14 mouse cellular contexts compared by ENCODE assay signal in genomic region chr2:26551446-26551845, GRCm38 (mm10). TPM values are rescaled to one million over a fixed set of nuclear protein-coding genes. Genes with fewer than 3 reads are reported as not detected.
DNase-seq lines count a peak whose midpoint lies in the region; ATAC-seq and TF ChIP-seq lines count a peak whose summit lies in the region.
"Had no signal": no experiment of that assay in that cellular context is flagged by ENCODE, and none has a peak within 500 bp of the region (broad histone marks: within the 10 kb centered on the region; RNA-seq: fewer than 3 reads in every experiment).

No protein-coding gene starts in this region.

- peak overlapping the region; percentile 57 for H3K27ac ChIP-seq in liver, postnatal 0 days (ENCODE audit: low read depth)
- no peak overlapping the region for H3K27ac ChIP-seq in liver, embryonic 12.5 days
- H3K27ac ChIP-seq in embryonic facial prominence, embryonic 10.5 days (replicated peaks) = 0 out of 2 replicates have a peak overlapping the region, but pooled peaks have one; percentile 27
- H3K27ac ChIP-seq: heart, adult 2 months had no signal

- H3K9ac ChIP-seq in liver, postnatal 0 days (replicated peaks) = no peak overlapping the region
- H3K9ac ChIP-seq in liver, embryonic 12.5 days = no peak overlapping the region

- peaks cover 69% of the 10 kb centered on the region for H3K4me1 ChIP-seq in liver, postnatal 0 days (ENCODE audit: insufficient read depth)
- peaks cover 32% of the 10 kb centered on the region for H3K4me1 ChIP-seq in liver, embryonic 12.5 days
- H3K4me1 ChIP-seq in embryonic facial prominence, embryonic 10.5 days = peaks cover 37% of the 10 kb centered on the region

- no peaks in the 10 kb centered on the region for H3K9me3 ChIP-seq in liver, postnatal 0 days (ENCODE audit: low read length)
- H3K9me3 ChIP-seq in liver, embryonic 12.5 days (replicated peaks) = no peaks in the 10 kb centered on the region
- H3K9me3 ChIP-seq in embryonic facial prominence, embryonic 10.5 days = no peaks in the 10 kb centered on the region

- H3K36me3 ChIP-seq in liver, postnatal 0 days (replicated peaks; ENCODE audit: insufficient read depth, low read length) = no peaks in the 10 kb centered on the region
- no peaks in the 10 kb centered on the region for H3K36me3 ChIP-seq in liver, embryonic 12.5 days
- H3K36me3 ChIP-seq in embryonic facial prominence, embryonic 10.5 days (replicated peaks) = no peaks in the 10 kb centered on the region

- no peak for TF ChIP-seq EP300 in liver, postnatal 0 days (IDR thresholded peaks at IDR 0.05; ENCODE audit: low read depth)

- no peak for ATAC-seq in liver, postnatal 0 days
- ATAC-seq in liver, embryonic 12.5 days = no peak
- peak; percentile 46 for ATAC-seq in megakaryocyte, adult 5-6 weeks (ENCODE audit: poor library complexity, severe bottlenecking)
- ATAC-seq: activated CD4-positive, CD25-positive, alpha-beta regulatory T cell, adult 4 months had no signal

- no peaks in the 10 kb centered on the region for H3K27me3 ChIP-seq in liver, postnatal 0 days (ENCODE audit: insufficient read depth, low read length)
- peaks cover 12% of the 10 kb centered on the region for H3K27me3 ChIP-seq in liver, embryonic 12.5 days (replicated peaks)
- H3K27me3 ChIP-seq in embryonic facial prominence, embryonic 10.5 days (replicated peaks; ENCODE audit: low read depth, poor library complexity, severe bottlenecking) = no peaks in the 10 kb centered on the region

- H3K4me2 ChIP-seq in liver, postnatal 0 days (ENCODE audit: low read depth, low read length) = no peak overlapping the region
- no peak overlapping the region for H3K4me2 ChIP-seq in liver, embryonic 12.5 days

- DNase-seq in liver, postnatal 0 days = no peak
- DNase-seq in embryonic facial prominence, embryonic 10.5 days (ENCODE audit: low spot score) = no peak
- peak; percentile 83 for DNase-seq in thymus, postnatal 14 days
- no peak for DNase-seq in frontal cortex, postnatal 25 days (ENCODE audit: low spot score in 2 of 2)
- DNase-seq in right cerebral cortex, postnatal 25 days = no peak
- DNase-seq: cerebellum, adult 8-10 months; heart, adult 2 months had no signal

- TF ChIP-seq CTCF in liver, postnatal 0 days (IDR thresholded peaks at IDR 0.05; ENCODE audit: low read depth) = no peak

- no peak overlapping the region for H3K4me3 ChIP-seq in liver, postnatal 0 days (ENCODE audit: low read depth, low read length)
- no peak overlapping the region for H3K4me3 ChIP-seq in liver, embryonic 12.5 days
- no peak overlapping the region for H3K4me3 ChIP-seq in embryonic facial prominence, embryonic 10.5 days
- H3K4me3 ChIP-seq: heart, adult 2 months had no signal

- WGBS in liver, postnatal 0 days (ENCODE audit: insufficient replicate concordance) = 37% methylated on average over 8 of the region's 8 CpGs
- 50% methylated on average over 8 of the region's 8 CpGs for WGBS in liver, embryonic 12.5 days (ENCODE audit: insufficient replicate concordance)
- WGBS in embryonic facial prominence, embryonic 10.5 days = 76% methylated on average over 8 of the region's 8 CpGs

RNA-seq across cellular contexts. Expression of gene Egfl7, which starts 28.4 kb away (rescaled TPM):
- polyA plus RNA-seq in liver, postnatal 0 days (2015; fragmentation: Nextera tagmentation; extraction: Ambion mirVana) = 49.6 and 53.0 TPM in 2 replicates
- 106 and 120 TPM in 2 replicates for polyA plus RNA-seq in liver, embryonic 12.5 days (2016; fragmentation: Nextera tagmentation; extraction: Ambion mirVana)
- 93.2 and 96.6 TPM in 2 replicates for polyA plus RNA-seq in embryonic facial prominence, embryonic 10.5 days (2016; fragmentation: Nextera tagmentation; extraction: Ambion mirVana)
- 1.6 and 3.1 TPM in 2 replicates for total RNA-seq in megakaryocyte, adult 5-6 weeks (2015)
- total RNA-seq in megakaryocyte, adult 5-6 weeks (2017) = 3.7 and 3.9 TPM in 2 replicates

RNA-seq across cellular contexts. Expression of gene Notch1, which starts 35.0 kb away (rescaled TPM):
- polyA plus RNA-seq in liver, postnatal 0 days (2015; fragmentation: Nextera tagmentation; extraction: Ambion mirVana) = 2.0 and 2.1 TPM in 2 replicates
- polyA plus RNA-seq in liver, embryonic 12.5 days (2016; fragmentation: Nextera tagmentation; extraction: Ambion mirVana) = 4.1 and 4.4 TPM in 2 replicates
- 17.1 and 20.3 TPM in 2 replicates for polyA plus RNA-seq in embryonic facial prominence, embryonic 10.5 days (2016; fragmentation: Nextera tagmentation; extraction: Ambion mirVana)
- total RNA-seq in megakaryocyte, adult 5-6 weeks (2015) = 37.6 and 43.0 TPM in 2 replicates
- 22.3 and 48.3 TPM in 2 replicates for total RNA-seq in megakaryocyte, adult 5-6 weeks (2017)
- total RNA-seq: MEL had no signal

RNA-seq across cellular contexts. Expression of gene Gm20532, which starts 35.0 kb away (rescaled TPM):
- polyA plus RNA-seq in liver, postnatal 0 days (2015; fragmentation: Nextera tagmentation; extraction: Ambion mirVana) = not detected in 2 replicates
- polyA plus RNA-seq in liver, embryonic 12.5 days (2016; fragmentation: Nextera tagmentation; extraction: Ambion mirVana) = not detected in 2 replicates
- polyA plus RNA-seq in embryonic facial prominence, embryonic 10.5 days (2016; fragmentation: Nextera tagmentation; extraction: Ambion mirVana) = not detected in 2 replicates
- total RNA-seq in megakaryocyte, adult 5-6 weeks (2015) = 0.36 TPM in 1 of 2 replicates, not detected in the other
- total RNA-seq in megakaryocyte, adult 5-6 weeks (2017) = not detected in 2 replicates
- total RNA-seq: heart, adult 2 months; liver, adult 2 months had no signal
- polyA plus RNA-seq: activated CD4-positive, CD25-positive, alpha-beta regulatory T cell, adult 4 months; frontal cortex, adult 2 months; heart, adult 2 months; kidney, embryonic 16.5 days; liver, adult 2 months had no signal

RNA-seq across cellular contexts. Expression of gene Agpat2, which starts 52.8 kb away (rescaled TPM):
- polyA plus RNA-seq in liver, postnatal 0 days (2015; fragmentation: Nextera tagmentation; extraction: Ambion mirVana) = 215 and 221 TPM in 2 replicates
- 26.7 and 28.7 TPM in 2 replicates for polyA plus RNA-seq in liver, embryonic 12.5 days (2016; fragmentation: Nextera tagmentation; extraction: Ambion mirVana)
- 12.4 and 12.9 TPM in 2 replicates for polyA plus RNA-seq in embryonic facial prominence, embryonic 10.5 days (2016; fragmentation: Nextera tagmentation; extraction: Ambion mirVana)
- 37.0 and 41.9 TPM in 2 replicates for total RNA-seq in megakaryocyte, adult 5-6 weeks (2015)
- total RNA-seq in megakaryocyte, adult 5-6 weeks (2017) = 38.1 and 43.6 TPM in 2 replicates
